Mouse (Mus musculus) kidney, adult 9 months (tissue): ENCODE data around the gene Psmb4.
"Not testable (repeated sequence)": the region's sequence is repeated elsewhere in the genome, so short reads cannot be mapped to it uniquely, and the experiment has no call there.

Experiments
- DNase-seq: peaks from one replicate; pipeline ENCODE4 v3.0.0; 2022

Gene Psmb4

DNA sequence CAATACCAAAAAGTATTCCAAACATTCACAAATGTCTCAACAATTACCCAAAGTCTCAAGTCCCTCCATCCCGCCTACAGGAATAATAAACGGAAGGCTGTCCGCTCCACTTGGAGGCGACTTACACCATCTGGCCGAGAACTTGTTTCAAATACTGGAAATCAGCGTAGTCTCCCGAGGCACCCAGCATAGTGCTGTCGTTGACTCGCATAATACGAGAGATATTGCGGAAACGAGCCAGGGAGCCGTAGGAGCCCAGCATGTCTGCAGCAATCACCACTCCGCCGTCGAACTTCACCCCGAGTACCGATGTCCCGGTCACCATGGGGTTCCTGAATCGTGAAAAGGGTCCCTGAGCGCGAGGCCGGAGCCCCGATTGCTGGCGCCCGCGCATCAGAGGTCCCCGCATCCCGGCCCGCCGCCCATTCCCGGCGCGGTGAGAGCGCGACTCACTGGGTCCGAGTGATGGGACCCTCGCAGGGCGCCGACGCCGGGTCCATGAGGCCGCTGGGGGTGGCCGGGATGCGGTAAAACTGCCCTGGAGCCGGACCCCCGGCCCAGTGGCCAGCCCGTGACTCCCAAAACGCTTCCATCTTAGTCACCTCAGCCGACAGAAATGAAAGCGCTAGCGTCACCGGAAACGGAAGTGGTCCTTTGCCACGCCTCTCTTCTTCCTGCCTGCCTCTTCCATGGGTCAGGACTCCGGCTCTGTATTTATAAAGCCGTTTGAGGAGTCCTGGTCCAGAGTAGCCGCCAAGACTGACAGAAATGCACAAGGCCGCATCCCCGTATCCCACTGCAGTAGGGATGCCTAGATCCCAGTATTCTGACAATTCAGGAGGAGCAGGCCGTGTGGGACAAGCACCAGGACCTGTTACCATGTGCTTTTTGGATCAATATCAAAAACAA, at the start of gene Psmb4:
Gene Psmb4 (minus strand): TSS at position 646 of the 909 bp plus-strand sequence.
- peak; percentile 91 for DNase-seq

DNA sequence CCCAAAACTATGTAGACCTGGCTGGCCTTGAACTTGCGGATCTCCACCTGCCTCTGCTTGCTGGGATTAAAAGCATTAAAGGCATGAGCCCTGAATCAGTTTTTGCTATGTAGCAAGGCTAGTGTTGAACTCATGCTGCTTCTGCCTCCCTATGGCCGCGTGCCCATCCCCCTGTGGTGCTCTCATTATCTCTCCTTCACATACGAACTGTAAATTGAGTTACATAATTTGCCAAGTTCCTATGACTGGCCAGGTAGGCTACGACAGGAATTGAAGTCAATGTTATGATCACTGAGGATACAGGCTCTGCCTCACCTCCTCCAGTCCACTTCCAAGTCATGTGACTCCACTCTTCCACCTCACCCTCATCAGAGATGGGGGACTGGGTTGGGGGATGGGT, 49.4 kb upstream of the Psmb4 start:
- DNase-seq = not testable (repeated sequence)

DNA sequence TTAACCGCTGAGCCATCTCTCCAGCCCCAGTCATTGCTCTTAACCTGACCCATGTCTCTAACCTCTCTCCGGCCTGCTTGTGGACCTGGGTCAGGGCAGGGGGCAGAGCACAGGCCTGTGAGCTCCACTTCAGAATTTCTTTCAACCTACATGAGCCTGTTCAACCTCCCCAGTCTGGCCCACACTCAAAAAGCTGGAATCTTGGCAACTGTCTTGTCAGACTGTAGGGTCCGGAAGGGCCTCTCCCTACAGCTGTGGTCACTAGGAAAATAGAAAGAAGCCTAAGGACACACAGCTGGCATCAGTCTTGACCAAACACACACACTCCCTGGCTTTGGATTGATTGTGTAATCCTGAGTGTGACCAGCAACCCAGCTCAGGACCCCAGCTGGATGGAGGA, 48.6 kb upstream of the Psmb4 start:
- peak; percentile 74 for DNase-seq

DNA sequence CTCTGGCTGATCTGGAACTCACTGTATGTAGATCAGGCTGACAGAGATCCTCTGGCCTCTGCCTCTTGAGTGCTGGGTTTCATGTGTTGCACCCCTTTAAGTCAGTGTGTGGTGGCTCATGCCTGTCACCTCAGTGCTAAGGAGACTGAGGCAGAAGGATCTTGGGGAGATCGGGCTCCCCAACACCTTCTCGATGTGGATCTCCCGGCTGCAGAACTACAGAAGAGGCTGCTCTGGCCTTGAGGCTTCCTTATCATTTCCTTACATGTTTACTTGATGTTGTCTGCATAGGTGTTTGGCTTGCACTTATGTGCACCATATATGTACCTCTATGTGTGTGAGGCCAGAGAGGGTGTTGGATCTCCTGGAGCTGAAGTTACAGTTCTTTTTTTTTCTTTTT, 47.8 kb upstream of the Psmb4 start:
- DNase-seq = not testable (repeated sequence)

DNA sequence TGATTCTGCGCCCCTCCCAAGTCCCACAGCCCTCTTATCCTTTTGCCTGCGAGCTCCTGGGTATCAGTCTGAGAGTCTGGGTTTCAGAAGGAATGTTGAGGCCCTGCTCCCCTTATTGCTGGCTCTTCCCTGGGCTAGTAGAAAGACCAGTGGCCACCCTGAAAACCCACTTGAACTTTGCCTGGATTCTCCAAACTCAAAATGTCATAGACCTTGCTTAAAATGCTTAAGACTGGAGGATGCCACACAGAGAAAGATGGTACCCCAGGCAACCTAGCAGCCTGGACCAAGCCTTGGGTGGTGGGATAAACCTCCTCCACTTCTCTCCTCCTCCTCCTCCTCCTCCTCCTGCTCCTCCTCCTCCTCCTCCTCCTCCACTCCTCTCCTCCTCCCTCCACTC, 46.8 kb upstream of the Psmb4 start:
- DNase-seq = not testable (repeated sequence)

DNA sequence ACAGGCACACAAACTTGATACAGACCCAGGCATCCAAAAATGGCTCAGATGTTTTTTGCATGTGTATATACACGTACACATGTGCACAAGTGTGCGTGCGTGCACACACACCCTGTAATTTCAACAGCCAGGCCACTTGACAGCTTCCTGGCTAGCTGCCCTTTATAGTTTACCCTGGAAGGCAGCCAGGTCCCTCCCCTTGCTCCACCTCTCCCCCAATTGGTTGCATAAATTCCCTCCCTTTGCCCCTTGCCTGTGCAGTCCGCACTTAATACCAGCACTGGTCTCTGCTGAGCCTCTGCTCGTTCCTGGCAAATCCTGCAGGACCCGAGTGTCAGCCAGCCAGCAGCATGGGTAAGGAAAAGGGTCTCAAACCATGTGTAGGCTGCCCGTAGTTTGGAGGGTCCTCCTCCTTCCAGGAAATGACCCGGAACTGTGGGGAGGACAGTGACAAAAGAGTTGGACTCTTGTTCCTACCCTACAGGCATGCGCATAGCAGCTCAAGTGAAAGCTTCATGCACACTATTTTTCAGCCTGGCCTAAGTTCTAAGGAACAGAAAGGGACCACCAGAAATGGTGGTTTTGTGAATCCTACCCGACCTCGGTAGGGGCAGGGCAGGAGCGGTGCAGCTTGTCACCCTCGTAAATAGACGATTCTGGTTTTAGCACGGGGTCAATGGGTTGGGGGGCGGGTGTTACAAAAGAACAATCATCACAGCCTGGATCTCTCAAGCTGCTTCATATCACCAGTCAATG, 46.2 kb upstream of the Psmb4 start, which contains the start of gene Selenbp1:
Gene Selenbp1 (plus strand): TSS at position 248 of the 756 bp plus-strand sequence.
- DNase-seq = peak; percentile 98

DNA sequence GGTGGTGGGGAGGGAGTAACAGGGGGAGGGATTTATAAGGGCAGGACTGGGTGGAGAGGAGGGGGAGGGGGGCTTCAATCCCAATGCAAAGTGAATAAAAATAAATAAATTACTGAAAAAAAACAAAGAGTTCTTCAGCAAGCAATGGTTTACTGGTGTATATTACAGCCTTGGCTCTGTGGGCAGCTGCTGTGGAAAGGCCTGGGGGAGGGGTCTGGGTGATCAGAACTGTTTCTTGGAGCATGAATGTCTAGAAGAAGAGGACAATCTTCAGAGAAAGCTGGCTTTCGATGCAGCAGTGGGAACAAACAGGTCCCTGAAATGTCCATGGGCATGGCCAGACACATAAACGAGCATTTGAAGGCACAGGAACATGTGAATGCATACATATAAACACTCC, 45.5 kb upstream of the Psmb4 start:
- not testable (repeated sequence) for DNase-seq

DNA sequence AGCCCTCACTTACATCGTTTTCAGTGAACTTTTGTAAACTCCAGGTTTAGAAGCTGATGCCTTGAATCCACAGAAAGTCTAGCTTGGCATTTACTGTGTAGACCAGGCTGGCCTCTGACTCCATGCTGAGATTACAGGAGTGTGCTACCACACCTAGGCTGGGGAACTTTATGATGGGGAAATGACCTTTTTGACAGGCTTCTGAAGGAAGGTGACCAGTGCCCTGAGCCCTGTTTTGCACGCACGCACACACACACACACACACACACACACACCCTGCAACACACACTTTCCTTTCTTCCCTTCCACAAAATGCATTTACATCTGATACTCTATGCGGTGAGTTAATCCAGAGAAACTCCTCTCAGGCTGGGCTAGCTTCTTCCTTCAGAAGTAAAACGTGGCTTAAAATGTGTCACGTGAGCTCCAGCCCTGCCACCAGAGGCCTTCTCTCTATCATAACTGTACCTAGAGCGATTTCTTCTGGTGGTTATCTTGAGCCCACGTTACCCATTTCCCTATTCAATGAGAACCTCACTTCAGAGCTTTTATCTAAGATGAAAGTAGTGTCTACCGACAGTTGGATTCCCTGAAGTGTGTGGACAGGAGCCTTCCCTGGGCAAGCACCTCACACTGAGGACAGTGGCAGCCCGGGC, 44.8 kb upstream of the Psmb4 start:
- DNase-seq = not testable (repeated sequence)

DNA sequence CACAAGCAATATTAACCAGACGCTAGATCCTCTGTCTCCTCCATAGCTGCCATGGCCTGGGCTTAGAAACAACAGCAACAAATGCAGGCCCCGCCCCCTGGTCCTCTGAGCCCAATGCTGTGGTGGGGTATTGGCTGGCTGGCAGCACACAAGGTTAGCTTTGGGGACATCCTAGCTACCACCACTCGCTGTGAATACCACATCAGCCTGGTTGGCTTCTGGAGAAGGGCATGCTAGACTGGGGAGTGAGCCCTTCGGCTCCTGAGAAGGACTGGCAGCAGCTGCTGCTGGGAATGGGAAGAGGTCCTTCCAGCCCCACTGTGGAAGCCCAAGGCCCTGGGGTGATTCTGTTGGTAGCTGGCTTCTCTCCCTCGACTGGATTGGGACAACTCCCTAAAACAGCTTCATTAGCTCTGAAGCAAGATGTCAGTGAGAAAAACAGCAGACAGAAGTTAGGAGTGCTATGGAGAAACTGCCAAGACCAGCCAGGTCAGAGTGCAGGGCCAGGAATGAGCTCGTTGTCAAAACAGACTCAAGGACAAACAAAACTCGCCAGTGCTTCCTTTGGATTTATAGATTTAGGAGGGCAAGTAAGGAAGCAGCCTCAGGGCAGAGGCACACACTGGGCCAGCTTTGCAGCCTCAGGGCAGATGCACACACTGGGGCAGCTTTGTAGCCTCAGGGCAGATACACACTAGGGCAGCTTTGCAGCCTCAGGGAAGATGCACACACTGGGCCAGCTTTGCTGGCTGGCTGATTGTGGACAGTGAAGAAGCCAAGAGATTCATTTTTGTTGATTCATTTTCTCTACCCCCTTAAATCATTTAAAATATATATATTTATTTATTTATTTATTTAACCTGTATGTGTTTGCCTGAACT, 43.9 kb upstream of the Psmb4 start:
- peak; percentile 76 for DNase-seq

DNA sequence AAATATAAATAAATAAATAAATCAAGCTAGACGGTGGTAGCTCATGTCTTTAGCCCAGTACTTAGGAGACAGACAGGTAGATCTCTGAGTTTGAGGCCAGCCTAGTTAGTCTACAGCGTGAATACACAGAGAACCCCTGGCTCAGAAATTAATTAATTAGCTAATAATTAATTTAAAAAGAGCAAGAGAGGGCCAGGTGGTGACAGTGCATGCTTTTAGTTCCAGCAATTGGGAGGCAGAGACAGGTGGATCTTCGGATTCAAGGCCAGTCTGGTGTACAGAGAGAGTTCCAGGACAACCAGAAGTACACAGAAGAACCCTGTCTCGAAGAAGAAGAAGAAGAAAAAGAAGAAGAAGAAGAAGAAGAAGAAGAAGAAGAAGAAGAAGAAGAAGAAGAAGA, 42.2 kb upstream of the Psmb4 start:
- DNase-seq = peak; percentile 69

DNA sequence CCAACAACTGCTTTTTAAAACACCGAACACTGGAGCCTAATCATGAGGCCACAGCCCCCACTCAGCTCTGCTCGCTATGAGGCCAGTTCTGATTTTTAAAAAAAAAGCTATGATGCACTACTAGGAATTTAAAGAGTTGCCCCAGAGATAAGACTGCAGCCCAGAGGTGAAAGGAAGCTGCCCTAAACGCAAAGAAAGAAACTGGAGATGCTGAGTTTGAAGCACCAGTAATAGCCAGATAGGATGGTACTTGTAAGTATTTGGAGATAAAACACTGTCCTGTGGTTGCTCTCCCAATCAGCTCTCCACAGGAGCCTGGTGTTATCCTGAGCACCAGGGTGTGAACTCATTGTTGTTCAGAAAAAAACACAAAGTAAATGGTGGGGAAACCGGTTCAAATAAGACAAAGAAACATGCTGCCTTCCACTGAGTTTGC, 39.6 kb upstream of the Psmb4 start:
- DNase-seq = not testable (repeated sequence)

DNA sequence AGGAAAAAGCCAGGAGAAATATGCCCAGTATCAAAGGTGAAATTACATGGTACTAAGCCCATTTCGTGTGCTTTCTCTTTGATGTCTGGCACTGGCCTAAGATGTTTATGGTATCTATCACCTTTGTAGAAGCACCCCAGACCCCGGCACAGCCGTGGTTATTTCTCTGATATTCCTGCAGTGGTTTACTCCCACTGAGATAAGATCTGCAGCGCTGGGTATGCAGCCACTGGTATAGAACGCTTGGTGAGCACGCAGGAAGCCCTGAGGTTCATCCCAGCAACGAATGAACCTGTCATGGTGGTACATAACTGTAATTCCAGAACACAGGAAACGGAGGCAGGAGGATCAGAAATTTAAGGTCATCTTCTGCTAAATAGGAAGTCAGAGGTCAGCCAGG, 37.9 kb upstream of the Psmb4 start:
- no peak for DNase-seq

DNA sequence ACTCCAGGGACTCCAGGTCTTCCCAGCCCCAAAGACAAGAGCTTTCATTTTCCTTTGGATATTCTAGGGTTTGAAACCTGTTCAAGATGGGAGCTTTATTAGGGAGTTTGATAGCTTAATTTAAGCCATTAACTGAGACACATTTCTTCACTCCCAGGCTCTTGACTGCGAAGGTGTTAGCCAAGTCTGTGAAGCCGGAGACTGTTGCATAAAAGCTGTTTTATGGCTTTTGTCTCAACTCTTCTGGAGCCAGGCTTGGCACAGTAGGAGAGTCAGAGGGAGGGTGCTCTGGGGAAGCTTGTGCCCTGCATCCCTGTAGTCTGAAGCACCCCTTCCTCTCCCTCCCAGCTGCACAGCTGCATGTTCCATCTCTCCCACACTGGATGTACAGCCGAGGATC, 35.6 kb upstream of the Psmb4 start:
- DNase-seq = no peak

DNA sequence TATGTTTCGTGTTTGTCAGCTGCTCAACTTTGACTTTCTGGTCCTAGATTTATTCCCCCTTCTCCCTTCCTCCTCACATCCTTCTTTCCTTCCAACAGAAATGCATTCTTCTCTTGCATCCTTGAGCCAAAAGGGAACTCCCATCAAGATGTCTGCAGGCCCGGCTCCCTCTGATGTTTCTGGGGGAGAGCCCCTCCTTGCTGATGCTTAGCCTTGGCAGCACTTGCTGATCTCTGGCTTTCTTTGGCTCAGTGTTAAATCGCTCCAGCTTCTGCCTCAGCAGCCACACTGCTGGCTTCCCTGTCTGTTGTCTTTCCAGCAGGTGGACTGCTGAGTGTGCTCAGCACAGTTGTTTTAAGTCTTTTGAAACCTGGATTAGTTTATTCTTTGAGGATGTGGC, 34.3 kb upstream of the Psmb4 start:
- DNase-seq = no peak

DNA sequence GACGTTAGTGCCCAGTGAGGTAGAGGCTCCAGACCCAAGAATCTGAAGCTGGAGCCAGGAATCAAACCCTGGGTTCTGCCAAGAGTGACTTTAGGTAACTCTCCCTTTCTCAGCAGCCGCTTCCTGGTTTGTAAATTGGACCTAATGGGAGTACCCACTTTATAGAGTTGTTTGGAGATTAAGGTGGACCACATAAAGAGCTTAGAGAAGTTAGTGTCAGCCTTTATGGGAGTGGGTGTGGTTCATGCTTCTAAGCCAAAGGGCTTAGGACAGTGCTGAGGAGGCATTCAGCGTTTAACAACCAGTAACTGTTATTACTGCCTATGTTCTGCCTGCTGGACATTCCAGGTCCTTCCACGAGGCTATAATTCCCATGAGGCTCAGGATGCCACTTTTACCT, 32.1 kb upstream of the Psmb4 start:
- no peak for DNase-seq

DNA sequence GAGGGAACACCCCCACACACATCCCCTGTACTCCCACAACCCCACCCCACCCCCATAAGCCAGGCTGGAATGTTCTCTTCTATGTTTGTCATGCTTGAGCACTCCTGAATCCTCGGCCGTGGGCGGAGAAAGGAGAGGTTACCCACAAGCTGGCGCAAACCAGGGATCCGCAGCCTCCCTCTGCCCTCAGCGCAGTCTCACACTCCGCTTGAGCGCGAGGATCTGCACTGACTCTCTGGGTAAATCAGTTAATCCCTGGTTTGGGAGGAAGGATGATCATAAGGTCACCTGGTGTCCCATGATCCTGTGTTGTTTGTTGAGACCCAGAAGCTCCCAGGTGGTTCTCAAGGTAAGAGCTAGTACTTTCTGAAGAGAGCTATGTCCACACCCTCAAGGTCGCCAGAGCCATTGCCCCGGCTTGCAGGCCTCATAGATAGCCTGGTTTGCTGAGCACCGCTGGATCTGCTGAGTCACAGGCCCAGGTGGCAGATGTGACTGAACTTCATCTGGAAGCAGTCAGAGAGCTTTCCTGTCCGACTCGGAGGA, 31.1 kb upstream of the Psmb4 start:
- DNase-seq = peak; percentile 93

DNA sequence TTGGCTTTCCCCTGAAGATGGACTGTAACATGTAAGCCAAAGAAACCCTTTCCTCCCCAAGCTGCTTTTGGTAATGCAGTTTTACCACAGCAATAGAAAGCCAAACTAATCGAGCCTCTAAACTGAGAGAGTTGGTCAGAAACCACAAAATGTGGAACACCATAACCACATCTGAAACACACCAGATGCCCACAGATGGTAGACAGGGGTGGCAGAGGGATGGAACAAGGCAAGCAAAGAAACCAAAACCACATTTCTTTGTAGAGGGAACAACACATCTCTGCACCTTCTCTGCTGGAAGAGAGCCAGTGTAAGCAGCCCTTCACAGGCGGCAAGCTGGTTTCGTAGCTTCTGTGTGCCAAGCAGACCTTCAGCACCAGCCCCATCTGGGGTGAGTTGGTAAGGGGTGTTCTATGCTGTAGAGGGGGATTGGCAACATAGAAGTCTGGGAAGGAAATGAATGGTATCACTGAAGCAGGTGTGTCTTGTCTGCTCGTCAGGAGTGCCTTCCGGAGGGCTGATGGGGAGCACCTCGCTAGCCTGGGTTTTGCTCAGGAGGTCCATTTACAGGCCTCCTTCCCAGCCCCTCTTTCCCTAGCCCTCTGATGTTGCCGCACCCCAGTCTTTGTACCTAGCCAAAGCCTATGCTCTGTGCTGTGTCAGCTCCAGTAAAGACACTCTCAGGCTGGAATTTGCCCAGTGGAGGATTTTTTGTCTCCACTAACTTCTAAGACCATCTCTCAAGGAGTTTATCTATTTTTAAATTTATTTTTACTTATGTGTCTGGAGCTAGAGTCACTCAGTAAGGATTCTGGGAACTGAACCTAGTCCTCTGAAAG, 29.4 kb upstream of the Psmb4 start:
- DNase-seq = peak; percentile 55

DNA sequence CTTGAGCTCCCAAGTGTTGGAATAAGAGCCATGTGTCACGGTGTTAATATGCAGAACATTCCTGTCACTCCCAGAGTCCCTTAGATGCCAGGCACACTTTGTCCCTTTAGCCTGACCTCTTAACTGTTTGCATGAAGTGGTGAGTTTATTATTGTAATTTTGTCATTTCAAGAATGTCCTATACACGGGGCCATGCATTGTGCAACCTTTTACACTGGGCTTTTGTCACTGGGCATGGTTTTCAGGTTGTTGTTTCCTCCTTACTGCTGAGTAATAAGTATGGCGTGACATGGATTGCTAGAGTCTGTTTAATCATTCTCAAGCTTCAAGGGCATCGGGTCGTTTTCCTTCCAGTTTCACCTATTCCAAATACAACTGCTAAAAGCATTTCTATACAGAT, 27.0 kb upstream of the Psmb4 start:
- DNase-seq = peak; percentile 78

DNA sequence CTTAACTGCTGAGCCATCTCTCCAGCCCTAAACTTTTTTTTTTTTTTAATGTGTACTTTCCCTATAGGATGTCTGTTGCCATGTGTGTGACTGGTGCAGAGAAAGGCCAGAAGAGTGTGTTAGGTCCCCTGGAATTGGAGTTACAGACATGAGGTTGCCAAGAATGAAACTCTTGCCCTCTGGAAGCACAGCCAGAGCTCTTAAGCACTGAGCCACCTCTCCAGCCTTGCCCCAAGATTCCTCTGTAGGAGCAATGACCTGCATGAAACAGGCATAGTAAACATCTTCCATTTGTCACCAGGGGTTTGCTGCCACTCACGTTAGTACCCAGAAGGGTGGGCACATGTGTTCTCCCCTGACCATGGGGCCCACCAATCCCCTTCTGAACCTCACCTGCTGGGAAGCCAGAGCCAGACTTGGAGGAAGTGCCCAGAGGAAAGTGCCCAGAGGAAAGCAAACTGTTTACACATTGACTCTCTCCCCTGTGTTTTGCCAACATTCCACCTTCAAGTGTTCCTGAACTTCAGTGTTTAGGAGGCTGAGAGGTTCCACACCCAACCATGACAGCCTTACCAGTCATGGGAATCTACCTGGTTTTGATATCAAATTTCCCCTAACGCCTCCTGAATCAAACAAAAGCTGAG, 24.4 kb upstream of the Psmb4 start:
- no peak for DNase-seq

DNA sequence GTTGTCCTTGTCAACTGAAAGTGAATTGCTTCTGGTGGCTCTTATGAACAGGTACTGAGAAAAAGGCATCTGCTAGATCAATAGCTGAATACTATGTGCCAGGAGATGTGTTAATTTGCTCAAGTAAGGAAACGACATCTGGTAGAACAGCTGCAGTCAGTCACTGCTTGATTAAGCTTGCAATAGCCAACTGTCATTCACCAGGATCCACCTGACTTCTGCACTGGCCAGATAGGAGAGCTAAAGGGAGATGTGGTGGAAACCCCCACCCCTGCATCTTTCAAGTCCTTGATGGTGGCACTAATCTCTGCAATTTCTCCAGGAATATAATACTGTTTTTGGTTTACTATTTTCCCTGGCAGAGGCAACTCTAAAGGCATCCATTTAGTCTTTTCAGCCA, 19.7 kb upstream of the Psmb4 start:
- DNase-seq = no peak

DNA sequence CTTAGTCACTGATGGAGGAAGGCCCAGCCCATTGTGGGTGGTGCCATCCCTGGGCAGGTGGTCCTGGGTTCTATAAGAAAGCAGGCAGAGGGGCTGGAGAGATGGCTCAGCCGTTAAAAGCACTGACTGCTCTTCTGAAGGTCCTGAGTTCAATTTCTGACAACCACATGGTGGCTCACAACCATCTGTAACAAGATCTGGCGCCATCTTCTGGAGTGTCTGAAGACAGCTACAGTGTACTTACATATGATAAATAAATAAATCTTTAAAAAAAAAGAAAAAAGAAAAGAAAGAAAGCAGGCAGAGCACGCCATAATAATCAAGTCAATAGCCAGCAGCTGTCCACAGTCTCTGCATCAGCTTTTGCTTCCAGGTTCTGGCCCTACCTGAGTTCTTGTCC, 18.0 kb upstream of the Psmb4 start:
- DNase-seq = not testable (repeated sequence)
